In genomic region chr17:80252757-80253525, GRCm38 (mm10) we compare ENCODE assay signal across 12 mouse cellular contexts. TPM values are rescaled to one million over a fixed set of nuclear protein-coding genes. Genes with fewer than 3 reads are reported as not detected.
DNase-seq lines count a peak whose midpoint lies in the region; ATAC-seq and TF ChIP-seq lines count a peak whose summit lies in the region.
"Had no signal": no experiment of that assay in that cellular context is flagged by ENCODE, and none has a peak within 500 bp of the region (broad histone marks: within the 10 kb centered on the region; RNA-seq: fewer than 3 reads in every experiment).

No protein-coding gene starts in this region.

- H3K27me3 ChIP-seq in kidney, postnatal 0 days (ENCODE audit: insufficient read depth, low read length): no peaks in the 10 kb centered on the region
- H3K27me3 ChIP-seq: limb, embryonic 15.5 days; neural tube, embryonic 13.5 days had no signal

- H3K36me3 ChIP-seq in kidney, postnatal 0 days (ENCODE audit: insufficient read depth, low read length): peaks cover 71% of the 10 kb centered on the region

- H3K9me3 ChIP-seq in kidney, postnatal 0 days (replicated peaks; ENCODE audit: low read length): no peaks in the 10 kb centered on the region
- H3K9me3 ChIP-seq: G1E; limb, embryonic 15.5 days; neural tube, embryonic 13.5 days had no signal

- no peaks in the 10 kb centered on the region for H3K4me1 ChIP-seq in kidney, postnatal 0 days (replicated peaks; ENCODE audit: insufficient read depth, low read length)
- no peaks in the 10 kb centered on the region; the same call in 1 of the 2 replicates for H3K4me1 ChIP-seq in bone marrow, adult 2 months (ENCODE audit: control insufficient read depth, insufficient read depth, low read length)
- H3K4me1 ChIP-seq: limb, embryonic 15.5 days; neural tube, embryonic 13.5 days had no signal

- peak; percentile 58 for DNase-seq in kidney, postnatal 0 days (ENCODE audit: low spot score)
- DNase-seq in kidney, adult 9 months: no peak
- DNase-seq in heart, postnatal 36 days: peak; percentile 14 to 19
- DNase-seq in cerebellum, postnatal 14 days: no peak
- no peak for DNase-seq in ovary, adult 18-20 months (ENCODE audit: low spot score)
- DNase-seq: cerebellum, adult 9-10 months; kidney, postnatal 10 days had no signal

- 51% methylated on average over 13 of the region's 13 CpGs for WGBS in kidney, postnatal 0 days
- WGBS in bone marrow, adult 2 months: 62% methylated on average over 13 of the region's 13 CpGs

- intact Hi-C loops in heart, postnatal 36 days (cut with DNase I): no loop called here

- no peak overlapping the region for H3K4me3 ChIP-seq in kidney, postnatal 0 days (replicated peaks; ENCODE audit: low read depth, low read length)
- no peak overlapping the region for H3K4me3 ChIP-seq in bone marrow, adult 2 months (replicated peaks; ENCODE audit: control insufficient read depth, low read depth, low read length)
- H3K4me3 ChIP-seq: limb, embryonic 15.5 days; neural tube, embryonic 13.5 days had no signal

- TF ChIP-seq CTCF in kidney, postnatal 0 days (IDR thresholded peaks at IDR 0.05; ENCODE audit: low read depth): no peak
- no peak for TF ChIP-seq CTCF in bone marrow, adult 2 months (IDR thresholded peaks at IDR 0.05; ENCODE audit: control insufficient read depth, insufficient read depth, low read length)

- no peak overlapping the region for H3K4me2 ChIP-seq in kidney, postnatal 0 days (ENCODE audit: low read length)
- H3K4me2 ChIP-seq: limb, embryonic 15.5 days; neural tube, embryonic 13.5 days had no signal

- TF ChIP-seq POLR2A in bone marrow, adult 2 months (IDR thresholded peaks at IDR 0.05; ENCODE audit: borderline replicate concordance, control insufficient read depth, low read depth, low read length): no peak

- H3K9ac ChIP-seq in kidney, postnatal 0 days (ENCODE audit: low read depth, low read length): no peak overlapping the region
- H3K9ac ChIP-seq: limb, embryonic 15.5 days; neural tube, embryonic 13.5 days had no signal

- no peak overlapping the region for H3K27ac ChIP-seq in kidney, postnatal 0 days
- peak overlapping the region; percentile 22 for H3K27ac ChIP-seq in bone marrow, adult 2 months (ENCODE audit: control insufficient read depth, insufficient read depth, low read depth, low read length, poor library complexity)
- H3K27ac ChIP-seq: limb, embryonic 15.5 days; neural tube, embryonic 13.5 days had no signal

- 0 out of 2 replicates have a peak, but pooled peaks have one; percentile 40 for ATAC-seq in kidney, postnatal 0 days (replicated peaks; ENCODE audit: low FRiP score, low read depth)
- ATAC-seq in neutrophil, adult 5-6 weeks (ENCODE audit: extremely low read depth, insufficient number of reproducible peaks, low FRiP score, poor library complexity, severe bottlenecking): 0 out of 2 replicates have a peak, but pooled peaks have one; percentile 23

RNA-seq across cellular contexts. Expression of gene Gemin6, which starts 28.7 kb away (rescaled TPM):
- polyA plus RNA-seq in kidney, postnatal 0 days (2015; fragmentation: Nextera tagmentation; extraction: Ambion mirVana): 29.7 and 32.1 TPM in 2 replicates
- polyA plus RNA-seq in bone marrow, adult 2 months (2011; ENCODE audit: insufficient read depth, insufficient read length, low replicate concordance, missing spikeins): 7.8 and 10.4 TPM in 2 replicates
- 1 to 10 TPM; 4.3 to 5.5 TPM for total RNA-seq in heart, postnatal 36 days (2021)
- total RNA-seq in neutrophil, adult 5-6 weeks (2017): 6.6 and 8.3 TPM in 2 replicates

RNA-seq across cellular contexts. Expression of gene Morn2, which starts 37.1 kb away (rescaled TPM):
- 38.8 and 41.6 TPM in 2 replicates for polyA plus RNA-seq in kidney, postnatal 0 days (2015; fragmentation: Nextera tagmentation; extraction: Ambion mirVana)
- 5.6 and 6.4 TPM in 2 replicates for polyA plus RNA-seq in bone marrow, adult 2 months (2011; ENCODE audit: insufficient read depth, insufficient read length, low replicate concordance, missing spikeins)
- total RNA-seq in heart, postnatal 36 days (2021): 10 to 100 TPM; 14.7 TPM
- 1.7 and 1.8 TPM in 2 replicates for total RNA-seq in neutrophil, adult 5-6 weeks (2017)

RNA-seq across cellular contexts. Expression of gene Dhx57, which starts 37.3 kb away (rescaled TPM):
- polyA plus RNA-seq in kidney, postnatal 0 days (2015; fragmentation: Nextera tagmentation; extraction: Ambion mirVana): 7.9 and 8.0 TPM in 2 replicates
- polyA plus RNA-seq in bone marrow, adult 2 months (2011; ENCODE audit: insufficient read depth, insufficient read length, low replicate concordance, missing spikeins): 6.5 and 12.3 TPM in 2 replicates
- total RNA-seq in heart, postnatal 36 days (2021): 1 to 10 TPM; 5.8 to 6.9 TPM
- 71.6 and 74.3 TPM in 2 replicates for total RNA-seq in neutrophil, adult 5-6 weeks (2017)

RNA-seq across cellular contexts. Expression of gene Ttc39d, which starts 45.7 kb away (rescaled TPM):
- polyA plus RNA-seq in kidney, postnatal 0 days (2015; fragmentation: Nextera tagmentation; extraction: Ambion mirVana): not detected in 2 replicates
- not detected in 2 replicates for polyA plus RNA-seq in bone marrow, adult 2 months (2011; ENCODE audit: insufficient read depth, insufficient read length, low replicate concordance, missing spikeins)
- not detected for total RNA-seq in heart, postnatal 36 days (2021)
- not detected in 2 replicates for total RNA-seq in neutrophil, adult 5-6 weeks (2017)
- polyA plus RNA-seq: G1E; neural tube, embryonic 13.5 days had no signal

RNA-seq across cellular contexts. Expression of gene Srsf7, which starts 45.8 kb away (rescaled TPM):
- polyA plus RNA-seq in kidney, postnatal 0 days (2015; fragmentation: Nextera tagmentation; extraction: Ambion mirVana): 422 and 451 TPM in 2 replicates
- polyA plus RNA-seq in bone marrow, adult 2 months (2011; ENCODE audit: insufficient read depth, insufficient read length, low replicate concordance, missing spikeins): 166 and 167 TPM in 2 replicates
- 10 to 100 TPM; 30.6 to 44.4 TPM for total RNA-seq in heart, postnatal 36 days (2021)
- 294 and 322 TPM in 2 replicates for total RNA-seq in neutrophil, adult 5-6 weeks (2017)

Comparison
In these comparisons a context has a peak if more than half of its experiments do, and no peak if none do; other contexts are left out.
1. DNase-seq: peak in kidney, postnatal 0 days (single experiment) and heart, postnatal 36 days (2 of 2); none in kidney, adult 9 months (single experiment), cerebellum, postnatal 14 days (0 of 2) and ovary, adult 18-20 months (single experiment).